Mouse (Mus musculus) intestine, postnatal 0 days (tissue): Measurements from ENCODE around the gene B4gat1. TPM values are rescaled to one million over a fixed set of nuclear protein-coding genes. Genes with fewer than 3 reads are reported as not detected.
A peak's percentile ranks its signal among the peaks of the same experiment; 100 is the strongest.

Source experiments
- ATAC-seq: fragments of 200-750 bp; cut with Nextera tagmentation; 2 replicates; pipeline ENCODE4 v1.8.0; 2017; ENCODE audit warnings: mild to moderate bottlenecking, moderate TSS enrichment, moderate library complexity
- H3K27ac ChIP-seq: fragments of 300-500 bp; sonication (generic); 2 replicates; pipeline ENCODE4 v1.5.1; 2014; ENCODE audit warnings: mild to moderate bottlenecking, low read depth, low read length, moderate library complexity
- H3K27me3 ChIP-seq: fragments of 300-500 bp; sonication (generic); replicated peaks from 2 replicates; pipeline ENCODE4 v1.6.1; 2014; ENCODE audit warnings: low read length, mixed read lengths; ENCODE audit not compliant: control insufficient read depth, insufficient read depth
- H3K36me3 ChIP-seq: fragments of 300-500 bp; sonication (generic); 2 replicates; pipeline ENCODE4 v1.6.1; 2014; ENCODE audit warnings: mild to moderate bottlenecking, moderate library complexity; ENCODE audit not compliant: control insufficient read depth, insufficient read depth
- H3K4me1 ChIP-seq: fragments of 300-500 bp; sonication (generic); replicated peaks from 2 replicates; pipeline ENCODE4 v1.6.1; 2014; ENCODE audit warnings: antibody characterized with exemption, low read length, mixed read lengths; ENCODE audit not compliant: control insufficient read depth, insufficient read depth
- H3K4me2 ChIP-seq: fragments of 300-500 bp; sonication (generic); replicated peaks from 2 replicates; pipeline ENCODE4 v1.6.1; 2014; ENCODE audit warnings: low read depth, mild to moderate bottlenecking, moderate library complexity
- H3K4me3 ChIP-seq: fragments of 300-500 bp; sonication (generic); 2 replicates; pipeline ENCODE4 v1.5.1; 2014; ENCODE audit warnings: low read depth, low read length
- H3K9ac ChIP-seq: fragments of 300-500 bp; sonication (generic); 2 replicates; pipeline ENCODE4 v1.6.1; 2014; ENCODE audit warnings: mild to moderate bottlenecking, low read depth, low read length
- H3K9me3 ChIP-seq: fragments of 300-500 bp; sonication (generic); 2 replicates; pipeline ENCODE4 v1.6.1; 2016; ENCODE audit warnings: mixed run types; ENCODE audit not compliant: control insufficient read depth
- CTCF ChIP-seq: sonication (generic); IDR thresholded peaks from 2 replicates; pipeline ENCODE4 v1.5.1; 2016; ENCODE audit warnings: low read depth, mild to moderate bottlenecking, control low read depth, antibody characterized with exemption, moderate library complexity
- WGBS: fragments of 180-500 bp; shearing (Covaris S2); extraction: QIAGEN DNeasy Blood & Tissue Kit; methylation state at CpG from one replicate; pipeline ENCODE4 v1.1.7; 2014; 5-methylcytosine and 5-hydroxymethylcytosine counted together
- polyA plus RNA-seq: library from polyadenylated mRNA; unstranded; fragments of >200 nt; fragmentation: Nextera tagmentation; extraction: Ambion mirVana; gene quantifications from 2 replicates; pipeline ENCODE4 v1.2.1, GENCODE M21; 2015

The B4gat1 gene
- polyA plus RNA-seq, 1 experiment from 2014 or later: 17.9 TPM

DNA sequence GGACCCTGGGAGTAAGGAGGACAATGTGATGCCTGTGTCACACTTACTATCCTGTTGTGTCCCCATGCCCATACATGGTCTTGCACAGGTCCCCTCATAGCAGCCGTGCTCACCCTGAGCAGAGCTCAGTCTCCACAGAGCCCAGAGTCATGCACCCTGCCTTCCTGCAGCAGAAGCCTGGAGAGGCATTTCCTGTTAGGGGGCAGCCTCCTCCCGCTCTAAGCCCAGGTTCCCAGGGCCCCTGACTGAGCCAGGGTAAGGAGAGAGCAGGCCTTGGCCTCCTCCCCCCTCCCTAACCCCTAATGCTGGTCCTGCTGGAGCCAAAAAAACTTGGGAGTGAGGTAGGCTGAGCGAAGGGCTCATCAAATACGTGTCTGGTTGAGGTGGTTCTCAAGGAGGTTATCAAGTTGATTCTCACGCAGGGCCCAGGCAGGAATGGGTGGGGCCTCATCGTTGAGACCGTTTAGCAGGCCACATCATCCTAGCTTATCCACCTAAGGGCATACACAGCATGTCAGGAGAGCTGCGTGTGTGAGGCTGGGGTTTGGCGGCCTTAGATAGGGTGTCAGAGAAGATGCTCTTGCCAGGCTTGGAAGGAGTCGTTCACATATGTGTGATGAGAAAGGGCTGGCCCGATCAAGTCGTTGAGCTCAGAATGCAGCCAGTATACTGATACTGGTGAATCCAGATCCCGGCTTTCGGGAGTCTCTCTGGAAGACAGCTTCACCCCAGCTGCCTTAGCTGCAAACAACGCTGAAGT is 28.6 kb downstream of the B4gat1 start:
- H3K27ac ChIP-seq: peak overlapping the region; percentile 52; the same call in 1 of the 2 replicates
- no peaks in the 10 kb centered on the region for H3K36me3 ChIP-seq
- 8% methylated on average over 15 of the region's 15 CpGs for WGBS
- H3K4me2 ChIP-seq: peak overlapping the region; percentile 67
- H3K9me3 ChIP-seq: no peaks in the 10 kb centered on the region
- peak overlapping the region; percentile 50; the same call in 1 of the 2 replicates for H3K4me3 ChIP-seq
- H3K4me1 ChIP-seq: no peaks in the 10 kb centered on the region
- H3K9ac ChIP-seq: no peak overlapping the region
- TF ChIP-seq CTCF: no peak
- peaks cover 33% of the 10 kb centered on the region for H3K27me3 ChIP-seq
- no peak for ATAC-seq

GRCm38 (mm10) chr19:5067867-5068569 is 29.4 kb downstream of the B4gat1 start, which contains the start of gene Cd248:
Gene Cd248, plus strand, starts transcription at chr19:5068078.
- Histone ChIP-seq H3K9ac (peak within 1 kb of the TSS; percentile 51), H3K4me3 (peak within 1 kb of the TSS; percentile 50), H3K9me3 (no peaks in the 10 kb centered on the region), H3K4me1 (no peaks in the 10 kb centered on the region), H3K27me3 (peaks cover 33% of the 10 kb centered on the region), H3K4me2 (peak within 1 kb of the TSS; percentile 67), H3K36me3 (no peaks in the 10 kb centered on the region), H3K27ac (peak within 1 kb of the TSS; percentile 52; the same call in 1 of the 2 replicates)
- no peak for TF ChIP-seq CTCF
- ATAC-seq: 0 out of 2 replicates have a peak, but pooled peaks have one; percentile 11
- 1% methylated on average over 54 of the region's 56 CpGs for WGBS

DNA sequence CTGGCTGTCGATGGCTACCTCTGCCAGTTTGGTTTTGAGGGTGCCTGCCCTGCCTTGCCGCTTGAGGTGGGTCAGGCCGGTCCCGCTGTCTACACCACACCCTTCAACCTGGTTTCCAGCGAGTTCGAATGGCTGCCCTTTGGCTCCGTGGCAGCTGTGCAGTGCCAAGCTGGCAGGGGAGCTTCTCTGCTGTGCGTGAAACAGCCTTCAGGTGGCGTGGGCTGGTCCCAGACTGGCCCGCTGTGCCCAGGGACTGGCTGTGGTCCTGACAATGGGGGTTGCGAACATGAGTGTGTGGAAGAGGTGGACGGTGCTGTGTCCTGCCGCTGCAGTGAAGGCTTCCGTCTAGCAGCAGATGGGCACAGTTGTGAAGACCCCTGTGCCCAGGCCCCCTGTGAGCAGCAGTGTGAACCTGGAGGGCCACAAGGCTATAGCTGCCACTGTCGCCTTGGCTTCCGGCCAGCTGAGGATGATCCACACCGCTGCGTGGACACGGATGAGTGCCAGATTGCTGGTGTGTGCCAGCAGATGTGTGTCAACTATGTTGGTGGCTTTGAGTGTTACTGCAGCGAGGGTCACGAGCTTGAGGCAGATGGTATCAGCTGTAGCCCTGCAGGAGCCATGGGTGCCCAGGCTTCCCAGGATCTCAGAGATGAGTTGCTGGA is 30.1 kb downstream of the B4gat1 start:
- Histone ChIP-seq H3K4me3 (peak overlapping the region; percentile 50), H3K36me3 (no peaks in the 10 kb centered on the region), H3K9me3 (no peaks in the 10 kb centered on the region), H3K4me2 (peak overlapping the region; percentile 67), H3K9ac (peak overlapping the region; percentile 51), H3K27ac (no peak overlapping the region), H3K4me1 (no peaks in the 10 kb centered on the region), H3K27me3 (peaks cover 33% of the 10 kb centered on the region)
- peak; percentile 28; the same call in 1 of the 2 replicates for TF ChIP-seq CTCF
- ATAC-seq: no peak
- WGBS: 31% methylated on average over 21 of the region's 21 CpGs

DNA sequence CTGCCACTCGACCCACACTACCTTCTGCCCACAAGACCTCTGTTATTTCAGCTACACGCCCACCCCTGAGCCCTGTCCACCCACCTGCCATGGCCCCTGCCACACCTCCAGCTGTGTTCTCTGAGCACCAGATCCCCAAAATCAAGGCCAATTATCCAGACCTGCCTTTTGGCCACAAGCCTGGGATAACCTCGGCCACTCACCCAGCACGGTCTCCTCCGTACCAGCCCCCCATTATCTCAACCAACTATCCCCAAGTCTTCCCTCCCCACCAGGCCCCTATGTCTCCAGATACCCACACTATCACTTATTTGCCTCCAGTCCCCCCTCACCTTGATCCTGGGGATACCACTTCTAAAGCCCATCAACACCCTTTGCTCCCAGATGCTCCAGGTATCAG is 30.9 kb downstream of the B4gat1 start:
- Histone ChIP-seq H3K27ac (no peak overlapping the region), H3K9me3 (no peaks in the 10 kb centered on the region), H3K36me3 (no peaks in the 10 kb centered on the region), H3K27me3 (peaks cover 33% of the 10 kb centered on the region), H3K4me1 (no peaks in the 10 kb centered on the region), H3K4me3 (peak overlapping the region; percentile 3; the same call in 1 of the 2 replicates), H3K9ac (no peak overlapping the region), H3K4me2 (peak overlapping the region; percentile 67)
- TF ChIP-seq CTCF: no peak
- no peak for ATAC-seq
- WGBS: 73% methylated on average over 5 of the region's 5 CpGs

- no peak for ATAC-seq
- Histone ChIP-seq H3K4me2 (peak overlapping the region; percentile 65), H3K36me3 (no peaks in the 10 kb centered on the region), H3K9me3 (no peaks in the 10 kb centered on the region), H3K4me3 (no peak overlapping the region), H3K9ac (no peak overlapping the region), H3K27ac (no peak overlapping the region), H3K27me3 (peaks cover 33% of the 10 kb centered on the region), H3K4me1 (no peaks in the 10 kb centered on the region)
- TF ChIP-seq CTCF: no peak
- 76% methylated on average over 7 of the region's 7 CpGs for WGBS
Measured at GRCm38 (mm10) chr19:5069978-5070377, 31.4 kb downstream of the B4gat1 start.

- no peaks in the 10 kb centered on the region for H3K9me3 ChIP-seq
- no peak for TF ChIP-seq CTCF
- H3K36me3 ChIP-seq: no peaks in the 10 kb centered on the region
- no peaks in the 10 kb centered on the region for H3K4me1 ChIP-seq
- no peak for ATAC-seq
- H3K27ac ChIP-seq: no peak overlapping the region
- peak overlapping the region; percentile 65 for H3K4me2 ChIP-seq
- WGBS: 18% methylated on average over 11 of the region's 11 CpGs
- no peak overlapping the region for H3K9ac ChIP-seq
- H3K27me3 ChIP-seq: peaks cover 33% of the 10 kb centered on the region
- peak overlapping the region; percentile 38 for H3K4me3 ChIP-seq
Measured at GRCm38 (mm10) chr19:5071077-5071476, 32.5 kb downstream of the B4gat1 start.
